Mouse (Mus musculus): ENCODE results near the gene Sema6d.

DNA sequence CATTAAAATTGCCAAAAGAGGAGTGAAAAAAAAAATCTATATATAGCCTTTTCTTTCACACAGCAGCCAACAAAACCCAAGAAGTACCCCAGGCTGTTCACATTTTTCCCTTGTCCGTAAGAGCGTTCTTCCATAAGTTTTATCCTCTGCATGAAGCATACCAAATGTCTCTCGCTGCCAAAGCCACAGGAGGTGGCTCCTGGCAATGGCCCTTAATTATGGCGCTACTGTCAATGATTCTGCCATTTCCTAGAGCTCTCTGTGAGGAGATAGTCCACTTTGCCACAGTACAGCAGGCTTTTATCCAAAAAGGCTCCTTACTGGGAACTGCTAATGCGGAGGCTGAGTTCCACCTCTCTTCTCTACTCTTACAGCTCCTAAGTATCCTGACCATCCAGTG, 104.3 kb downstream of the Sema6d start:
- TF ChIP-seq POLR2A (IDR thresholded peaks at IDR 0.05; ENCODE audit: borderline replicate concordance, extremely low read depth, low read depth, low read length) (no peak), CTCF (IDR thresholded peaks at IDR 0.05; ENCODE audit: insufficient read depth, low read length) (no peak)

All from lung, adult 2 months (tissue).